Mouse (Mus musculus): Measurements from ENCODE around the gene Adprhl1. TPM values are rescaled to one million over a fixed set of nuclear protein-coding genes. Genes with fewer than 3 reads are reported as not detected.

Adprhl1 gene
- 0.74 TPM in 1 of 2 replicates, not detected in the other for total RNA-seq (2014; rRNA removed)
- polyA plus RNA-seq (2012; rRNA removed) = not detected in 2 replicates

DNA sequence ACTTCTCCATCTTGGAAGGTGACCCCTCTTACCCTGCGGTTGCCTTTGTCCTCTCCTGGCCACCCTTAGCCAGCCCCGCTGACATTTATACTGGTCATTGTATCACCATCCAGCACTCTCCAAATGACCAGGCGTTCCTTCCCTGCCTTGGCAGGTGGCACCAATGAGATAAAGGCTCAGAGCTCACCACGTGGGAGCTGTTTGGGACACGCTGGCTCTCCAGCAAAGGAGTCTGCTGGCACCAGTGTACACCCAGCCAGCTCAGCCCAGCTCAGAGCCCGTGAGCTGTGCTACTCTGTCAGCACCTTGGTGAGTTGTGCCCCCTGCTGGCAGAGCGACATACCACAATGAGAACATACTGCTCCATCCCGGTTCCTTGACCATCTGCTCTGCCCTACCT lies at the start of gene Adprhl1:
Adprhl1 (minus strand) TSS at position 144 of the 400 bp plus-strand sequence.
- no peaks in the 10 kb centered on the region for H3K36me3 ChIP-seq (ENCODE audit: control insufficient read depth, insufficient read depth, low read length)
- H3K9ac ChIP-seq (ENCODE audit: low read depth, low read length) = no peak within 1 kb of the TSS
- DNase-seq (ENCODE audit: extremely low read depth, low read depth, low spot score) = peak; percentile 89
- WGBS = 17% methylated on average over 8 of the region's 8 CpGs
- H3K27ac ChIP-seq (replicated peaks; ENCODE audit: insufficient read depth, low read depth, low read length) = no peak within 1 kb of the TSS
- peaks cover 7% of the 10 kb centered on the region; the same call in 1 of the 2 replicates for H3K4me1 ChIP-seq (ENCODE audit: control insufficient read depth, insufficient read depth, low read length)
- TF ChIP-seq POLR2A (IDR thresholded peaks at IDR 0.05; ENCODE audit: extremely low read depth, insufficient read depth, low read length) (no peak), CTCF (IDR thresholded peaks at IDR 0.05; ENCODE audit: low read depth, low read length) (peak; percentile 97)
- H3K27me3 ChIP-seq (ENCODE audit: control insufficient read depth, insufficient read depth, low read length) = no peaks in the 10 kb centered on the region
- no peaks in the 10 kb centered on the region for H3K79me2 ChIP-seq (ENCODE audit: control insufficient read depth, insufficient read depth, low read length)
- H3K4me3 ChIP-seq (ENCODE audit: insufficient read depth, low read depth, low read length) = no peak within 1 kb of the TSS

DNA sequence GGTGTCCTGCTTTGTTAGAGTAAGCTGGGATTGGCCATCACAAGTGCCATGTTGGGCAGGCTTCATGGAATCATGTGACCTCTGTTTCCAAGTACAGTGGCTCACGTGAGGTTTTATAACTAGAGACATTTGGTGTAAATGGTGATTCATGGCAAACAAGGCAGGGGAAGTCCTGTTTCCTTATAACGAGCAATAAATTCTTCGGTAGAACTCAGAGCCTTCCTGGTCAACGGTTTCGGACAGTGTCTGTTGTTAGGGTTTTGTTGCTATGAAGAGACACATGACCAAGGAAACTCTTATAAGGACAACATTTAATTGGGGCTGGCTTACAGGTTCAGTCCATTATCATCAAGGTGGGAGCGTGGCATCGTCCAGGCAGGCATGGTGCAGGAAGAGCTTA lies 47.1 kb upstream of the Adprhl1 start:
- no peak for TF ChIP-seq CTCF (IDR thresholded peaks at IDR 0.05; ENCODE audit: low read depth, low read length)
- TF ChIP-seq POLR2A (IDR thresholded peaks at IDR 0.05; ENCODE audit: extremely low read depth, insufficient read depth, low read length) = no peak
- Histone ChIP-seq H3K4me3 (ENCODE audit: insufficient read depth, low read depth, low read length) (no peak overlapping the region), H3K79me2 (ENCODE audit: control insufficient read depth, insufficient read depth, low read length) (no peaks in the 10 kb centered on the region), H3K9ac (ENCODE audit: low read depth, low read length) (no peak overlapping the region), H3K27me3 (ENCODE audit: control insufficient read depth, insufficient read depth, low read length) (no peaks in the 10 kb centered on the region), H3K4me1 (ENCODE audit: control insufficient read depth, insufficient read depth, low read length) (no peaks in the 10 kb centered on the region), H3K27ac (replicated peaks; ENCODE audit: insufficient read depth, low read depth, low read length) (no peak overlapping the region), H3K36me3 (ENCODE audit: control insufficient read depth, insufficient read depth, low read length) (peaks cover 3% of the 10 kb centered on the region; the same call in 1 of the 2 replicates)
- 96% methylated on average over 7 of the region's 7 CpGs for WGBS
- no peak for DNase-seq (ENCODE audit: extremely low read depth, low read depth, low spot score)

DNA sequence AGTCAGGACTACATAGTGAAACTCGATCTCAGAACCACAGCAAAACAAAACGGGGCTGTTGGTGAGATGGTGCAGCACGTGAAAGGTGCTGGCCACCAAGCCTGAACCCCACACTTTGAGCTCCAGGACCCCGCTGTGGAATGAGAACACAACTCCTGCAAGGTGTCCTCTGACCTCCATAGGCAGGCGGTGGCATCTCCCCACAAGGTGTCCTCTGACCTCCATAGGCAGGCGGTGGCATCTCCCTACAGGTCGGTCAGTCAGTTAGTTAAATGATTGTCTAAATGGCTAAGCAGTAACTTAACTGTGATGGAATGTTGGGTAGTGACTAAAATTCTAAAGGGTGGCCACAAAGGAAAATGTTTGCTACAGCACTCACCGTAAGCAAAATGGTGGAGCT lies 45.6 kb upstream of the Adprhl1 start:
- no peak for TF ChIP-seq POLR2A (IDR thresholded peaks at IDR 0.05; ENCODE audit: extremely low read depth, insufficient read depth, low read length)
- TF ChIP-seq CTCF (IDR thresholded peaks at IDR 0.05; ENCODE audit: low read depth, low read length) = no peak
- no peak overlapping the region for H3K4me3 ChIP-seq (ENCODE audit: insufficient read depth, low read depth, low read length)
- WGBS = 97% methylated on average over 8 of the region's 8 CpGs
- no peak overlapping the region for H3K9ac ChIP-seq (ENCODE audit: low read depth, low read length)
- no peaks in the 10 kb centered on the region for H3K27me3 ChIP-seq (ENCODE audit: control insufficient read depth, insufficient read depth, low read length)
- H3K79me2 ChIP-seq (ENCODE audit: control insufficient read depth, insufficient read depth, low read length) = no peaks in the 10 kb centered on the region
- H3K27ac ChIP-seq (replicated peaks; ENCODE audit: insufficient read depth, low read depth, low read length) = no peak overlapping the region
- no peak for DNase-seq (ENCODE audit: extremely low read depth, low read depth, low spot score)
- H3K36me3 ChIP-seq (ENCODE audit: control insufficient read depth, insufficient read depth, low read length) = peaks cover 11% of the 10 kb centered on the region; the same call in 1 of the 2 replicates
- H3K4me1 ChIP-seq (ENCODE audit: control insufficient read depth, insufficient read depth, low read length) = no peaks in the 10 kb centered on the region

- Histone ChIP-seq H3K27me3 (ENCODE audit: control insufficient read depth, insufficient read depth, low read length) (no peaks in the 10 kb centered on the region), H3K27ac (replicated peaks; ENCODE audit: insufficient read depth, low read depth, low read length) (no peak overlapping the region), H3K79me2 (ENCODE audit: control insufficient read depth, insufficient read depth, low read length) (no peaks in the 10 kb centered on the region), H3K4me1 (ENCODE audit: control insufficient read depth, insufficient read depth, low read length) (no peaks in the 10 kb centered on the region), H3K36me3 (ENCODE audit: control insufficient read depth, insufficient read depth, low read length) (peaks cover 13% of the 10 kb centered on the region; the same call in 1 of the 2 replicates), H3K4me3 (ENCODE audit: insufficient read depth, low read depth, low read length) (no peak overlapping the region), H3K9ac (ENCODE audit: low read depth, low read length) (no peak overlapping the region)
- TF ChIP-seq POLR2A (IDR thresholded peaks at IDR 0.05; ENCODE audit: extremely low read depth, insufficient read depth, low read length) = no peak
- TF ChIP-seq CTCF (IDR thresholded peaks at IDR 0.05; ENCODE audit: low read depth, low read length) = no peak
- no peak for DNase-seq (ENCODE audit: extremely low read depth, low read depth, low spot score)
- WGBS = 95% methylated on average over 9 of the region's 9 CpGs
Measured at GRCm38 (mm10) chr8:13293677-13294470, 39.9 kb upstream of the Adprhl1 start.

DNA sequence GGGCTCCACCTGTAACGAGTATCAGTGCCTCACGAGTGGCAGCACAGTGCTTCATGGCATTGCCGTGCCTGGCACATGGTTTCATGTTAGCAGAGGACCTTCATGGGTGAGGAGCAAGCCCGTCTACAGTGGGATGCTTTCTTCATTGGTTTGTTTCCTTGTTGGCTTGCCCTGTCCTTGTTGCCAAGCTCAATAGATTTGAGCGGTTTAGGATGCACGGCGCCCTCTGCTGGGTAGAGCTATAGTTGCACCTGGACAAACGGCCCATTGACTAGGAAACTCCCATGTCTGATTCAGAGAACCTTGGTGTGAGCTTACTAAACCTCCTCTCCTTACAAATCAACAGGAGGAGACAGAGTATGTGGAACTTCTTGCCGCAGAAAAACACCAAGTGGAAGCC lies 38.4 kb upstream of the Adprhl1 start:
- 29% methylated on average over 9 of the region's 9 CpGs for WGBS
- H3K36me3 ChIP-seq (ENCODE audit: control insufficient read depth, insufficient read depth, low read length) = peaks cover 11% of the 10 kb centered on the region; the same call in 1 of the 2 replicates
- no peaks in the 10 kb centered on the region for H3K4me1 ChIP-seq (ENCODE audit: control insufficient read depth, insufficient read depth, low read length)
- no peak overlapping the region for H3K4me3 ChIP-seq (ENCODE audit: insufficient read depth, low read depth, low read length)
- no peaks in the 10 kb centered on the region for H3K27me3 ChIP-seq (ENCODE audit: control insufficient read depth, insufficient read depth, low read length)
- no peak overlapping the region for H3K27ac ChIP-seq (replicated peaks; ENCODE audit: insufficient read depth, low read depth, low read length)
- no peaks in the 10 kb centered on the region for H3K79me2 ChIP-seq (ENCODE audit: control insufficient read depth, insufficient read depth, low read length)
- no peak for TF ChIP-seq POLR2A (IDR thresholded peaks at IDR 0.05; ENCODE audit: extremely low read depth, insufficient read depth, low read length)
- peak; percentile 85 for TF ChIP-seq CTCF (IDR thresholded peaks at IDR 0.05; ENCODE audit: low read depth, low read length)
- peak; percentile 62 for DNase-seq (ENCODE audit: extremely low read depth, low read depth, low spot score)
- H3K9ac ChIP-seq (ENCODE audit: low read depth, low read length) = no peak overlapping the region

DNA sequence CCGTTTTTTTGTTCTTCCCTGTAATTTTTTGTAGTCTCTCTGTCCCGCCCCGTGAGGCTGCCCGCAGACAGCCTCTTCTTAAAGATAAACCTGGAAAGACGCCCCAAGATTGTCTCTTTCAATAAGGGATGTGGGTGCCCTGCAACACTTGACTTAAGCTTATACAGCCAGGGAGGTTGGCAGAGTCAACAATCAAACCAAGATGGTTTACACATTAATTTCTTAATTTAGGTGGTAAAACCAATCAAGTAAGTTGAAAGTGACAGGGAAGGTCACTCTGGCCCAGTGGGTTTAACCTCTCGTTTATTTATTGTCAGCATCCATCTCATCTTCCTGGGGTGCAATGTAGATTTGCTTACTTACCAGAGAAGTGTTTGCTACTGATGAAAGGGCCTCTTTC lies 34.7 kb upstream of the Adprhl1 start:
- H3K27ac ChIP-seq (replicated peaks; ENCODE audit: insufficient read depth, low read depth, low read length) = no peak overlapping the region
- no peak overlapping the region for H3K9ac ChIP-seq (ENCODE audit: low read depth, low read length)
- H3K79me2 ChIP-seq (ENCODE audit: control insufficient read depth, insufficient read depth, low read length) = peaks cover 8% of the 10 kb centered on the region; the same call in 1 of the 2 replicates
- 17% methylated on average over 6 of the region's 6 CpGs for WGBS
- H3K4me1 ChIP-seq (ENCODE audit: control insufficient read depth, insufficient read depth, low read length) = peaks cover 5% of the 10 kb centered on the region
- TF ChIP-seq POLR2A (IDR thresholded peaks at IDR 0.05; ENCODE audit: extremely low read depth, insufficient read depth, low read length) = no peak
- TF ChIP-seq CTCF (IDR thresholded peaks at IDR 0.05; ENCODE audit: low read depth, low read length) = no peak
- H3K27me3 ChIP-seq (ENCODE audit: control insufficient read depth, insufficient read depth, low read length) = no peaks in the 10 kb centered on the region
- H3K36me3 ChIP-seq (ENCODE audit: control insufficient read depth, insufficient read depth, low read length) = peaks cover under 1% of the 10 kb centered on the region; the same call in 1 of the 2 replicates
- no peak for DNase-seq (ENCODE audit: extremely low read depth, low read depth, low spot score)
- H3K4me3 ChIP-seq (ENCODE audit: insufficient read depth, low read depth, low read length) = peak overlapping the region; percentile 84; the same call in 1 of the 2 replicates
